Mouse (Mus musculus): ENCODE measurements around the gene Slc2a13. TPM values are rescaled to one million over a fixed set of nuclear protein-coding genes. Genes with fewer than 3 reads are reported as not detected.
A peak's percentile ranks its signal among the peaks of the same experiment; 100 is the strongest.

Slc2a13 gene
- polyA plus RNA-seq, 1 experiment = not detected

GRCm38 (mm10) chr15:91473690-91474409, 99.2 kb downstream of the Slc2a13 start:
- H3K4me1 ChIP-seq (ENCODE audit: control insufficient read depth, insufficient read depth, low read length) = no peaks in the 10 kb centered on the region
- no peak for TF ChIP-seq POLR2A (IDR thresholded peaks at IDR 0.05; ENCODE audit: insufficient read depth, low read depth, low read length)
- TF ChIP-seq CTCF (IDR thresholded peaks at IDR 0.05; ENCODE audit: insufficient read depth, low read depth, low read length) = no peak
- no peak overlapping the region for H3K4me3 ChIP-seq (ENCODE audit: insufficient read depth, low read depth, low read length)
- 78% methylated on average over 2 of the region's 2 CpGs for WGBS
- no peak overlapping the region for H3K27ac ChIP-seq (ENCODE audit: insufficient read depth, low read depth, low read length)

- TF ChIP-seq POLR2A (IDR thresholded peaks at IDR 0.05; ENCODE audit: insufficient read depth, low read depth, low read length) (no peak), CTCF (IDR thresholded peaks at IDR 0.05; ENCODE audit: insufficient read depth, low read depth, low read length) (no peak)
- WGBS = 85% methylated on average over 3 of the region's 3 CpGs
- no peak overlapping the region for H3K4me3 ChIP-seq (ENCODE audit: insufficient read depth, low read depth, low read length)
Measured at GRCm38 (mm10) chr15:91465331-91465730, 107.7 kb downstream of the Slc2a13 start.

GRCm38 (mm10) chr15:91463857-91464435, 109.1 kb downstream of the Slc2a13 start:
- H3K27ac ChIP-seq (ENCODE audit: insufficient read depth, low read depth, low read length) = peak overlapping the region; percentile 59
- TF ChIP-seq CTCF (IDR thresholded peaks at IDR 0.05; ENCODE audit: insufficient read depth, low read depth, low read length) (no peak), POLR2A (IDR thresholded peaks at IDR 0.05; ENCODE audit: insufficient read depth, low read depth, low read length) (no peak)
- H3K4me3 ChIP-seq (ENCODE audit: insufficient read depth, low read depth, low read length) = no peak overlapping the region
- H3K4me1 ChIP-seq (ENCODE audit: control insufficient read depth, insufficient read depth, low read length) = peaks cover 6% of the 10 kb centered on the region; the same call in 1 of the 2 replicates
- 55% methylated on average over 10 of the region's 10 CpGs for WGBS

More at GRCm38 (mm10) chr15:91465331-91465730, 107.7 kb downstream of the Slc2a13 start:
- Histone ChIP-seq H3K27ac (ENCODE audit: insufficient read depth, low read depth, low read length) (no peak overlapping the region), H3K4me1 (ENCODE audit: control insufficient read depth, insufficient read depth, low read length) (peaks cover 6% of the 10 kb centered on the region; the same call in 1 of the 2 replicates)

GRCm38 (mm10) chr15:91463026-91463661, 109.9 kb downstream of the Slc2a13 start:
- H3K4me3 ChIP-seq (ENCODE audit: insufficient read depth, low read depth, low read length) = no peak overlapping the region
- TF ChIP-seq CTCF (IDR thresholded peaks at IDR 0.05; ENCODE audit: insufficient read depth, low read depth, low read length) (no peak), POLR2A (IDR thresholded peaks at IDR 0.05; ENCODE audit: insufficient read depth, low read depth, low read length) (no peak)
- H3K4me1 ChIP-seq (ENCODE audit: control insufficient read depth, insufficient read depth, low read length) = peaks cover 6% of the 10 kb centered on the region; the same call in 1 of the 2 replicates
- 33% methylated on average over 16 of the region's 16 CpGs for WGBS
- H3K27ac ChIP-seq (ENCODE audit: insufficient read depth, low read depth, low read length) = peak overlapping the region; percentile 80

- H3K4me3 ChIP-seq (ENCODE audit: insufficient read depth, low read depth, low read length) = no peak overlapping the region
- H3K27ac ChIP-seq (ENCODE audit: insufficient read depth, low read depth, low read length) = no peak overlapping the region
- WGBS = 29% methylated on average over 2 of the region's 2 CpGs
- TF ChIP-seq CTCF (IDR thresholded peaks at IDR 0.05; ENCODE audit: insufficient read depth, low read depth, low read length) (no peak), POLR2A (IDR thresholded peaks at IDR 0.05; ENCODE audit: insufficient read depth, low read depth, low read length) (no peak)
- peaks cover 6% of the 10 kb centered on the region; the same call in 1 of the 2 replicates for H3K4me1 ChIP-seq (ENCODE audit: control insufficient read depth, insufficient read depth, low read length)
Measured at GRCm38 (mm10) chr15:91461940-91462339, 111.1 kb downstream of the Slc2a13 start.

GRCm38 (mm10) chr15:91457202-91457601, 115.9 kb downstream of the Slc2a13 start:
- Histone ChIP-seq H3K4me1 (ENCODE audit: control insufficient read depth, insufficient read depth, low read length) (no peaks in the 10 kb centered on the region), H3K27ac (ENCODE audit: insufficient read depth, low read depth, low read length) (no peak overlapping the region), H3K4me3 (ENCODE audit: insufficient read depth, low read depth, low read length) (no peak overlapping the region)
- WGBS = 85% methylated on average over 2 of the region's 2 CpGs
- TF ChIP-seq CTCF (IDR thresholded peaks at IDR 0.05; ENCODE audit: insufficient read depth, low read depth, low read length) (no peak), POLR2A (IDR thresholded peaks at IDR 0.05; ENCODE audit: insufficient read depth, low read depth, low read length) (no peak)

- TF ChIP-seq POLR2A (IDR thresholded peaks at IDR 0.05; ENCODE audit: insufficient read depth, low read depth, low read length) (no peak), CTCF (IDR thresholded peaks at IDR 0.05; ENCODE audit: insufficient read depth, low read depth, low read length) (no peak)
- Histone ChIP-seq H3K4me3 (ENCODE audit: insufficient read depth, low read depth, low read length) (no peak overlapping the region), H3K4me1 (ENCODE audit: control insufficient read depth, insufficient read depth, low read length) (0 out of 2 replicates have a peak, but pooled peaks cover 2% of the 10 kb centered on the region), H3K27ac (ENCODE audit: insufficient read depth, low read depth, low read length) (no peak overlapping the region)
- 31% methylated on average over 6 of the region's 6 CpGs for WGBS
Measured at GRCm38 (mm10) chr15:91445399-91445798, 127.7 kb downstream of the Slc2a13 start.

- 58% methylated on average over 8 of the region's 8 CpGs for WGBS
- H3K4me3 ChIP-seq (ENCODE audit: insufficient read depth, low read depth, low read length) = no peak overlapping the region
- no peak for TF ChIP-seq POLR2A (IDR thresholded peaks at IDR 0.05; ENCODE audit: insufficient read depth, low read depth, low read length)
- TF ChIP-seq CTCF (IDR thresholded peaks at IDR 0.05; ENCODE audit: insufficient read depth, low read depth, low read length) = no peak
- no peak overlapping the region for H3K27ac ChIP-seq (ENCODE audit: insufficient read depth, low read depth, low read length)
- H3K4me1 ChIP-seq (ENCODE audit: control insufficient read depth, insufficient read depth, low read length) = 0 out of 2 replicates have a peak, but pooled peaks cover 2% of the 10 kb centered on the region
Measured at GRCm38 (mm10) chr15:91443449-91443848, 129.6 kb downstream of the Slc2a13 start.

- 91% methylated on average over 2 of the region's 2 CpGs for WGBS
- no peak for TF ChIP-seq POLR2A (IDR thresholded peaks at IDR 0.05; ENCODE audit: insufficient read depth, low read depth, low read length)
- no peak for TF ChIP-seq CTCF (IDR thresholded peaks at IDR 0.05; ENCODE audit: insufficient read depth, low read depth, low read length)
- Histone ChIP-seq H3K4me3 (ENCODE audit: insufficient read depth, low read depth, low read length) (no peak overlapping the region), H3K27ac (ENCODE audit: insufficient read depth, low read depth, low read length) (no peak overlapping the region), H3K4me1 (ENCODE audit: control insufficient read depth, insufficient read depth, low read length) (no peaks in the 10 kb centered on the region)
Measured at GRCm38 (mm10) chr15:91439883-91440282, 133.2 kb downstream of the Slc2a13 start.

All from olfactory bulb, adult 2 months (tissue).